Mouse (Mus musculus): ENCODE data around the gene Cd44.

GRCm38 (mm10) chr2:102771304-102771703 is 130.2 kb downstream of the Cd44 start:
- TF ChIP-seq E2F4 (IDR thresholded peaks at IDR 0.05; ENCODE audit: insufficient read depth), result no peak
- TF ChIP-seq POLR2A (IDR thresholded peaks at IDR 0.05; ENCODE audit: insufficient read length, low read depth), result no peak
- no peak for TF ChIP-seq MAX (IDR thresholded peaks at IDR 0.05; ENCODE audit: low read depth)
- no peak for TF ChIP-seq TCF3 (IDR thresholded peaks at IDR 0.05; ENCODE audit: insufficient read length, low read depth)
- no peak for TF ChIP-seq POLR2AphosphoS2 (IDR thresholded peaks at IDR 0.05; ENCODE audit: insufficient read length, low read depth)
- no peak for TF ChIP-seq SRF (IDR thresholded peaks at IDR 0.05; ENCODE audit: control insufficient read depth, insufficient read length, low read depth)
- TF ChIP-seq CEBPB (IDR thresholded peaks at IDR 0.05; ENCODE audit: insufficient read depth, poor library complexity, severe bottlenecking), result no peak
- TF ChIP-seq USF1 (IDR thresholded peaks at IDR 0.05; ENCODE audit: low read depth), result no peak
- no peak for TF ChIP-seq TCF12 (IDR thresholded peaks at IDR 0.05; ENCODE audit: insufficient read depth, poor library complexity, severe bottlenecking)
- TF ChIP-seq MYOG (IDR thresholded peaks at IDR 0.05; ENCODE audit: control insufficient read depth in 1 of 3, insufficient read depth in 1 of 3, insufficient read length in 2 of 3, low read depth in 2 of 3), result no peak

All from myocyte (in vitro differentiated cells).